Mouse (Mus musculus): ENCODE results near the gene Tmem131l. TPM values are rescaled to one million over a fixed set of nuclear protein-coding genes. Genes with fewer than 3 reads are reported as not detected.

Tmem131l gene
- total RNA-seq, 2 experiments from 2014 or later: 34.6 to 40.3 TPM

- DNase-seq (ENCODE audit: extremely low spot score in 1 of 2, low spot score in 2 of 2): no peak
- intact Hi-C loops (cut with DNase I): no loop called here
These were observed 20.2 kb upstream of the Tmem131l start for GRCm38 (mm10) chr3:84060128-84060527.

GRCm38 (mm10) chr3:84059676-84060075, 19.7 kb upstream of the Tmem131l start:
- intact Hi-C loops (cut with DNase I): no loop called here
- no peak for DNase-seq (ENCODE audit: extremely low spot score in 1 of 2, low spot score in 2 of 2)

- no peak for DNase-seq (ENCODE audit: extremely low spot score in 1 of 2, low spot score in 2 of 2)
- intact Hi-C loops (cut with DNase I): no loop called here
These were observed 19.3 kb upstream of the Tmem131l start for GRCm38 (mm10) chr3:84059261-84059660.

GRCm38 (mm10) chr3:84048729-84049175, 8.8 kb upstream of the Tmem131l start:
- peak in 1 of 2 experiments; percentile 58 for DNase-seq (ENCODE audit: extremely low spot score in 1 of 2, low spot score in 2 of 2)
- intact Hi-C loops (cut with DNase I): loop anchor here (10.0 kb wide), 1 partner anchor 106 kb away; the partner anchor contains the start of gene Mnd1

GRCm38 (mm10) chr3:84046206-84046605, 6.2 kb upstream of the Tmem131l start:
- DNase-seq (ENCODE audit: extremely low spot score in 1 of 2, low spot score in 2 of 2): no peak
- intact Hi-C loops (cut with DNase I): loop anchor here (10.0 kb wide), 1 partner anchor 109 kb away; the partner anchor contains the start of gene Mnd1

GRCm38 (mm10) chr3:84041739-84042138, 1.8 kb upstream of the Tmem131l start:
- intact Hi-C loops (cut with DNase I): loop anchor here (10.0 kb wide), 1 partner anchor 113 kb away; the partner anchor contains the start of gene Mnd1
- no peak for DNase-seq (ENCODE audit: extremely low spot score in 1 of 2, low spot score in 2 of 2)

- intact Hi-C loops (cut with DNase I): loop anchor here (10.0 kb wide), 1 partner anchor 114 kb away; the partner anchor contains the start of gene Mnd1
- peak in 1 of 2 experiments; percentile 67 for DNase-seq (ENCODE audit: extremely low spot score in 1 of 2, low spot score in 2 of 2)
These were observed 604 bp upstream of the Tmem131l start for GRCm38 (mm10) chr3:84040476-84041082.

- intact Hi-C loops (cut with DNase I): loop anchor here (5.0 kb wide), 2 partner anchors 83 to 92 kb away; no protein-coding TSS in a partner anchor
- peak in 1 of 2 experiments; percentile 55 for DNase-seq (ENCODE audit: extremely low spot score in 1 of 2, low spot score in 2 of 2)
These were observed 862 bp downstream of the Tmem131l start for GRCm38 (mm10) chr3:84038981-84039645.

- DNase-seq (ENCODE audit: extremely low spot score in 1 of 2, low spot score in 2 of 2): no peak
- intact Hi-C loops (cut with DNase I): loop anchor here (5.0 kb wide), 2 partner anchors 84 to 91 kb away; no protein-coding TSS in a partner anchor
These were observed 1.8 kb downstream of the Tmem131l start for GRCm38 (mm10) chr3:84038126-84038525.

GRCm38 (mm10) chr3:84037536-84037935, 2.4 kb downstream of the Tmem131l start:
- DNase-seq (ENCODE audit: extremely low spot score in 1 of 2, low spot score in 2 of 2): no peak
- intact Hi-C loops (cut with DNase I): loop anchor here (5.0 kb wide), 2 partner anchors 85 to 90 kb away; no protein-coding TSS in a partner anchor

- intact Hi-C loops (cut with DNase I): loop anchor here (5.0 kb wide), 2 partner anchors 85 to 90 kb away; no protein-coding TSS in a partner anchor
These were observed 3.1 kb downstream of the Tmem131l start for GRCm38 (mm10) chr3:84036866-84037265.

GRCm38 (mm10) chr3:84035728-84036364, 4.1 kb downstream of the Tmem131l start:
- intact Hi-C loops (cut with DNase I): loop anchor here (5.0 kb wide), 2 partner anchors 86 to 89 kb away; no protein-coding TSS in a partner anchor
- DNase-seq (ENCODE audit: extremely low spot score in 1 of 2, low spot score in 2 of 2): no peak

More at GRCm38 (mm10) chr3:84036866-84037265, 3.1 kb downstream of the Tmem131l start:
- no peak for DNase-seq (ENCODE audit: extremely low spot score in 1 of 2, low spot score in 2 of 2)

- intact Hi-C loops (cut with DNase I): no loop called here
- no peak for DNase-seq (ENCODE audit: extremely low spot score in 1 of 2, low spot score in 2 of 2)
These were observed 5.7 kb downstream of the Tmem131l start for GRCm38 (mm10) chr3:84034115-84034780.

- intact Hi-C loops (cut with DNase I): no loop called here
- no peak for DNase-seq (ENCODE audit: extremely low spot score in 1 of 2, low spot score in 2 of 2)
These were observed 6.8 kb downstream of the Tmem131l start for GRCm38 (mm10) chr3:84032933-84033730.

- intact Hi-C loops (cut with DNase I): no loop called here
These were observed 7.6 kb downstream of the Tmem131l start for GRCm38 (mm10) chr3:84032419-84032818.

GRCm38 (mm10) chr3:84031216-84031615, 8.8 kb downstream of the Tmem131l start:
- intact Hi-C loops (cut with DNase I): no loop called here

More at GRCm38 (mm10) chr3:84032419-84032818, 7.6 kb downstream of the Tmem131l start:
- no peak for DNase-seq (ENCODE audit: extremely low spot score in 1 of 2, low spot score in 2 of 2)

GRCm38 (mm10) chr3:84028968-84029367, 11.0 kb downstream of the Tmem131l start:
- no peak for DNase-seq (ENCODE audit: extremely low spot score in 1 of 2, low spot score in 2 of 2)
- intact Hi-C loops (cut with DNase I): no loop called here

More at GRCm38 (mm10) chr3:84031216-84031615, 8.8 kb downstream of the Tmem131l start:
- no peak for DNase-seq (ENCODE audit: extremely low spot score in 1 of 2, low spot score in 2 of 2)

GRCm38 (mm10) chr3:84027691-84028159, 12.2 kb downstream of the Tmem131l start:
- no peak for DNase-seq (ENCODE audit: extremely low spot score in 1 of 2, low spot score in 2 of 2)
- intact Hi-C loops (cut with DNase I): no loop called here
